Mouse (Mus musculus) hindbrain, postnatal 0 days (tissue): ENCODE results near the gene Trim34a. TPM values are rescaled to one million over a fixed set of nuclear protein-coding genes. Genes with fewer than 3 reads are reported as not detected.

Experiments
- ATAC-seq: fragments of 200-750 bp; cut with Nextera tagmentation; 2 replicates; pipeline ENCODE4 v1.8.0; 2017; ENCODE audit warnings: mild to moderate bottlenecking, moderate TSS enrichment, moderate library complexity
- DNase-seq: peaks from one replicate; pipeline ENCODE4 v3.0.0-alpha.2; 2015; ENCODE audit warnings: low spot score
- H3K27ac ChIP-seq: fragments of 300-500 bp; sonication (generic); 2 replicates; pipeline ENCODE4 v1.5.1; 2014; ENCODE audit warnings: mild to moderate bottlenecking
- H3K27me3 ChIP-seq: fragments of 300-500 bp; sonication (generic); 2 replicates; pipeline ENCODE4 v1.6.1; 2014; ENCODE audit warnings: low read length, mixed read lengths; ENCODE audit not compliant: insufficient read depth
- H3K36me3 ChIP-seq: fragments of 300-500 bp; sonication (generic); 2 replicates; pipeline ENCODE4 v1.6.1; 2014; ENCODE audit warnings: low read length, mixed read lengths; ENCODE audit not compliant: insufficient read depth
- H3K4me1 ChIP-seq: fragments of 300-500 bp; sonication (generic); 2 replicates; pipeline ENCODE4 v1.6.1; 2014; ENCODE audit warnings: antibody characterized with exemption, low read length, mixed read lengths; ENCODE audit not compliant: insufficient read depth
- H3K4me2 ChIP-seq: fragments of 300-500 bp; sonication (generic); 2 replicates; pipeline ENCODE4 v1.6.1; 2014; ENCODE audit warnings: low read depth, mild to moderate bottlenecking, low read length, moderate library complexity, mixed read lengths
- H3K4me3 ChIP-seq: fragments of 300-500 bp; sonication (generic); 2 replicates; pipeline ENCODE4 v1.5.1; 2014; ENCODE audit warnings: low read length
- H3K9ac ChIP-seq: fragments of 300-500 bp; sonication (generic); replicated peaks from 2 replicates; pipeline ENCODE4 v1.6.1; 2014; ENCODE audit warnings: mild to moderate bottlenecking, low read length, moderate library complexity, mixed read lengths
- H3K9me3 ChIP-seq: fragments of 300-500 bp; sonication (generic); 2 replicates; pipeline ENCODE4 v1.6.1; 2016; ENCODE audit warnings: low read length, mixed read lengths
- CTCF ChIP-seq: IDR thresholded peaks from 2 replicates; pipeline ENCODE4 v1.5.1; 2016; ENCODE audit warnings: antibody characterized with exemption, control low read depth, low read depth
- WGBS: fragments of 180-500 bp; shearing (Covaris S2); extraction: QIAGEN DNeasy Blood & Tissue Kit; methylation state at CpG from one replicate; pipeline ENCODE4 v1.1.7; 2014; 5-methylcytosine and 5-hydroxymethylcytosine counted together
- polyA plus RNA-seq: library from polyadenylated mRNA; unstranded; fragments of >200 nt; fragmentation: Nextera tagmentation; extraction: Ambion mirVana; gene quantifications from 2 replicates; pipeline ENCODE4 v1.2.1, GENCODE M21; 2015
- total RNA-seq: library from RNA; depleted of rRNA; stranded (reverse); fragments of >200 nt; gene quantifications from 2 replicates; pipeline ENCODE4 v1.2.3, GENCODE M21; 2014; rRNA removed

The Trim34a gene
- total and polyA plus RNA-seq, 2 experiments from 2014 or later: 1.1 to 1.3 TPM

DNA sequence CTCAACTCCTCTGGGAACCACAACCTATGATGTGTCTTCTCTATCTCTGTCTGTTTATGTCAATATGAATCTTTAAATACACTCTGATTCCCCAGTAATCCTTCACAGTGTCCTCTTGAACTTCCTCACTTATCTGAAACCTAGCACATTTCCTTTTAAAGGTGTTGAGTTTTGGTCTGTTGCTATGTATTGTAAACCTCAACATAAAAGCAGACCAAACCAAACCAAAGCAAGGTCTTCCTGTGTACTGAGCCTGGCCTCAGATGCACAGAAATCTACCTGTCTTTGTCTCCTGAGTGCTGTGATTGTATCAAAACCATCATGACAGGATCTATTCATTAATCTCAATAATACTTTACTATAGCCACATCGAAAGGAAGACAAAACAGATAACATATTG is 46.4 kb downstream of the Trim34a start:
- no peak for TF ChIP-seq CTCF
- ATAC-seq: no peak
- Histone ChIP-seq H3K36me3 (no peaks in the 10 kb centered on the region), H3K4me1 (no peaks in the 10 kb centered on the region), H3K4me3 (no peak overlapping the region), H3K4me2 (no peak overlapping the region), H3K27ac (no peak overlapping the region), H3K9me3 (no peaks in the 10 kb centered on the region), H3K27me3 (no peaks in the 10 kb centered on the region), H3K9ac (no peak overlapping the region)
- no peak for DNase-seq
- WGBS: 85% methylated on average over 1 of the region's 1 CpGs

GRCm38 (mm10) chr7:104291638-104292400 is 47.6 kb downstream of the Trim34a start:
- Histone ChIP-seq H3K27me3 (no peaks in the 10 kb centered on the region), H3K27ac (no peak overlapping the region), H3K4me3 (no peak overlapping the region), H3K9ac (no peak overlapping the region), H3K4me1 (no peaks in the 10 kb centered on the region), H3K9me3 (no peaks in the 10 kb centered on the region), H3K4me2 (no peak overlapping the region), H3K36me3 (no peaks in the 10 kb centered on the region)
- no peak for DNase-seq
- TF ChIP-seq CTCF: no peak
- WGBS: 84% methylated on average over 5 of the region's 5 CpGs
- ATAC-seq: no peak

Other genes starting within 250 kb of the Trim34a start
- gene Olfr638, start 245.7 kb upstream of the Trim34a start, total RNA-seq: not detected in 2 replicates
- gene Olfr638, start 245.7 kb upstream of the Trim34a start, polyA plus RNA-seq: not detected in 2 replicates
- not detected in 2 replicates for gene Olfr639, start 227.2 kb upstream of the Trim34a start, total RNA-seq
- 0.03 TPM in 1 of 2 replicates, not detected in the other for gene Olfr639, start 227.2 kb upstream of the Trim34a start, polyA plus RNA-seq
- not detected in 2 replicates for gene Olfr640, start 218.9 kb upstream of the Trim34a start, total RNA-seq
- not detected in 2 replicates for gene Olfr640, start 218.9 kb upstream of the Trim34a start, polyA plus RNA-seq
- gene Olfr641, start 209.0 kb upstream of the Trim34a start, total RNA-seq: not detected in 2 replicates
- gene Olfr641, start 209.0 kb upstream of the Trim34a start, polyA plus RNA-seq: not detected in 2 replicates
- not detected in 2 replicates for gene Olfr642, start 191.8 kb upstream of the Trim34a start, total RNA-seq
- gene Olfr642, start 191.8 kb upstream of the Trim34a start, polyA plus RNA-seq: not detected in 2 replicates
- gene 4930516K23Rik, start 183.0 kb upstream of the Trim34a start, total RNA-seq: not detected in 2 replicates
- gene 4930516K23Rik, start 183.0 kb upstream of the Trim34a start, polyA plus RNA-seq: not detected in 2 replicates
- gene Olfr644, start 172.6 kb upstream of the Trim34a start, total RNA-seq: not detected in 2 replicates
- not detected in 2 replicates for gene Olfr644, start 172.6 kb upstream of the Trim34a start, polyA plus RNA-seq
- not detected in 2 replicates for gene Olfr645, start 159.0 kb upstream of the Trim34a start, total RNA-seq
- gene Olfr645, start 159.0 kb upstream of the Trim34a start, polyA plus RNA-seq: not detected in 2 replicates
- not detected in 2 replicates for gene Olfr646, start 139.6 kb upstream of the Trim34a start, total RNA-seq
- gene Olfr646, start 139.6 kb upstream of the Trim34a start, polyA plus RNA-seq: not detected in 2 replicates
- not detected in 2 replicates for gene Ubqln5, start 114.6 kb upstream of the Trim34a start, total RNA-seq
- gene Ubqln5, start 114.6 kb upstream of the Trim34a start, polyA plus RNA-seq: not detected in 2 replicates
- gene Olfr643, start 107.1 kb upstream of the Trim34a start, total RNA-seq: not detected in 2 replicates
- not detected in 2 replicates for gene Olfr643, start 107.1 kb upstream of the Trim34a start, polyA plus RNA-seq
- not detected in 2 replicates for gene Ubqln3, start 101.2 kb upstream of the Trim34a start, total RNA-seq
- not detected in 2 replicates for gene Ubqln3, start 101.2 kb upstream of the Trim34a start, polyA plus RNA-seq
- not detected in 2 replicates for gene Ubqlnl, start 93.9 kb upstream of the Trim34a start, total RNA-seq
- not detected in 2 replicates for gene Ubqlnl, start 93.9 kb upstream of the Trim34a start, polyA plus RNA-seq
- not detected in 2 replicates for gene Olfm5, start 79.6 kb upstream of the Trim34a start, total RNA-seq
- not detected in 2 replicates for gene Olfm5, start 79.6 kb upstream of the Trim34a start, polyA plus RNA-seq
- not detected in 2 replicates for gene Olfr648, start 61.1 kb upstream of the Trim34a start, total RNA-seq
- 0.37 and 0.40 TPM in 2 replicates for gene Olfr648, start 61.1 kb upstream of the Trim34a start, polyA plus RNA-seq
- gene Olfr649, start 48.5 kb upstream of the Trim34a start, total RNA-seq: not detected in 2 replicates
- gene Olfr649, start 48.5 kb upstream of the Trim34a start, polyA plus RNA-seq: not detected in 2 replicates
- 0.29 and 0.37 TPM in 2 replicates for gene Trim6, start 25.7 kb upstream of the Trim34a start, total RNA-seq
- 0.68 and 0.91 TPM in 2 replicates for gene Trim6, start 25.7 kb upstream of the Trim34a start, polyA plus RNA-seq
- 0.16 TPM in 1 of 2 replicates, not detected in the other for gene Trim5, start 43.6 kb downstream of the Trim34a start, total RNA-seq
- 0.25 and 0.47 TPM in 2 replicates for gene Trim5, start 43.6 kb downstream of the Trim34a start, polyA plus RNA-seq
- 2.2 and 2.8 TPM in 2 replicates for gene Trim12a, start 71.0 kb downstream of the Trim34a start, total RNA-seq
- 3.1 and 3.7 TPM in 2 replicates for gene Trim12a, start 71.0 kb downstream of the Trim34a start, polyA plus RNA-seq
- not detected in 2 replicates for gene Trim34b, start 85.0 kb downstream of the Trim34a start, total RNA-seq
- not detected in 2 replicates for gene Trim34b, start 85.0 kb downstream of the Trim34a start, polyA plus RNA-seq
- gene Trim12c, start 108.9 kb downstream of the Trim34a start, total RNA-seq: 1.7 and 1.8 TPM in 2 replicates
- 0.61 and 0.83 TPM in 2 replicates for gene Trim12c, start 108.9 kb downstream of the Trim34a start, polyA plus RNA-seq
- gene Trim30b, start 125.4 kb downstream of the Trim34a start, total RNA-seq: 0.16 TPM in 1 of 2 replicates, not detected in the other
- not detected in 2 replicates for gene Trim30b, start 125.4 kb downstream of the Trim34a start, polyA plus RNA-seq
- gene Trim30c, start 156.4 kb downstream of the Trim34a start, total RNA-seq: 1.2 TPM in 1 of 2 replicates, not detected in the other
- gene Trim30c, start 156.4 kb downstream of the Trim34a start, polyA plus RNA-seq: not detected in 2 replicates
- gene Trim30a, start 220.7 kb downstream of the Trim34a start, total RNA-seq: 1.3 and 2.2 TPM in 2 replicates
- 0.89 and 0.97 TPM in 2 replicates for gene Trim30a, start 220.7 kb downstream of the Trim34a start, polyA plus RNA-seq